Mouse (Mus musculus): Measurements from ENCODE around the gene Hnrnpd. TPM values are rescaled to one million over a fixed set of nuclear protein-coding genes. Genes with fewer than 3 reads are reported as not detected.

The Hnrnpd gene
- 371 and 407 TPM in 2 replicates for polyA plus RNA-seq (2012; rRNA removed)

GRCm38 (mm10) chr5:99978699-99979442 is at the start of gene Hnrnpd, which contains the start of gene 4930524J08Rik:
TSS of gene Hnrnpd (minus strand) at chr5:99978938.
TSS of gene 4930524J08Rik (plus strand) at chr5:99979061.

DNA sequence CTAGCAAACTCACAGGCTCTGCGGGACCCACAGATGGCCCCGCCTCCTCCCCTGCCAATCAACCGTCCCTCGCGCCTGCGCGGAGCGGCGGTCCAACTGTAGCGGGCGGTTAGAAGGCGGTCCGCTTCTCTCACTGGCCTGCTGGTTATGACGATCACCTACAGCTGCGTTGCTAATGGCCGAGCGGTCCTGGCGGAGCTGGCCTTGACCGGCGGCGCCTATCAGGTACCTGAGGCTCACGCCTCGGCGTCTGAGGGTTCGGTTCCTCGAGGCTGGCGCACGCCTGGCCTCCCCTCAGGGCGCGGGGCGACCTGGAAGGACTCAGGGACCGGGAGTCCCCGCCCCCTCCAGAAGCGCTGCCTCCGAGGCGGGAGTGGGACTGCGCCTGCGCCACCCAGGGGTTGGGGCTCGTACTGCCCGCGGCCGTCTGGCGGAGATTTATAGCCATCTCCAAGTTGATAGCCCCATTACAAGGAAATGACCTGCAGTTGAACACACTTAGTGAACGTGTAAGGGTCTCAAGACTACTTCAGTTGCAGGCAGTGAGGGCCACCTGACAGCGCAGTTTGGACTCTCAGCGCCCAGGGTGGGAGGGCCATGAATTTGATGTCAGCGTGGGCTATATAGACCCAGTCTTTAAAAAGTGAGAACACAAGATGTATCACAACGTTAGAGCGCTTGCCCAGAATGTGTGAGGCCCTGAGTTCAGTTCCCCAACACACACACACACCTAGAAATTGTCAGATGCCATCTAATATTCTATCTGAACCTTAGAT is 72.4 kb downstream of the Hnrnpd start, which contains the start of gene Vamp9:
TSS of gene Vamp9 (plus strand) at position 74 of the 776 bp plus-strand sequence.

Other genes starting within 250 kb of the Hnrnpd start
- gene Rasgef1b, start 249.9 kb downstream of the Hnrnpd start, polyA plus RNA-seq (2012; rRNA removed) = 31.2 and 45.5 TPM in 2 replicates
- 0.16 and 0.59 TPM in 2 replicates for gene Vamp9, start 72.7 kb downstream of the Hnrnpd start, polyA plus RNA-seq (2012; rRNA removed)
- 3.8 and 4.3 TPM in 2 replicates for gene 4930524J08Rik, start 123 bp upstream of the Hnrnpd start, polyA plus RNA-seq (2012; rRNA removed)
- 564 and 623 TPM in 2 replicates for gene Hnrnpdl, start 60.7 kb upstream of the Hnrnpd start, polyA plus RNA-seq (2012; rRNA removed)
- gene Enoph1, start 61.0 kb upstream of the Hnrnpd start, polyA plus RNA-seq (2012; rRNA removed) = 56.2 and 58.9 TPM in 2 replicates
- gene Tmem150c, start 180.9 kb upstream of the Hnrnpd start, polyA plus RNA-seq (2012; rRNA removed) = 18.3 and 19.5 TPM in 2 replicates

All from central nervous system, embryonic 14 days (tissue).